ENCODE assay signal across 22 mouse cellular contexts in the genomic region with DNA sequence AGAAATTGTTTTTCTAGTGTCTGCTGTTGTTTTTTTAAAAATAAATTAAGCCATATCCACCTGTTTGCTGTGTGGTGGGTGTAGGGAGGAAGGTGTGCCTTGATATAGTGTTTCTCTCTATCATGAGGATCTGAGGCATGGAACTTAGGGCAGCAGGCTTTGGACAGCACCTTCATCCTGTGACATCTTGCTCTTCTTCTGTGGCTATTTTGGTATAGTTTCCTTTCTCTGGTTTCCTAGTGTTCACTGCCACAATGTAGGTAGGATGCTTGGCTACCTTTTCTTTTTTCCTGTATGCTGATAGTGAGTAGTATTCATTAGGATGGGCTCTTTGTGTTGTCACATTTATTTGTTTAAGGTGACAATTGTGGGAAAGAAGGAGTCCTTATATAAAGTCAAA.
A peak's percentile ranks its signal among the peaks of the same experiment; 100 is the strongest.
DNase-seq lines count a peak whose midpoint lies in the region; ATAC-seq lines count a peak whose summit lies in the region.
"Had no signal": no experiment of that assay in that cellular context is flagged by ENCODE, and none has a peak within 500 bp of the region (broad histone marks: within the 10 kb centered on the region; RNA-seq: fewer than 3 reads in every experiment).

No protein-coding gene starts in this region.

- peaks cover 36% of the 10 kb centered on the region for H3K36me3 ChIP-seq in megakaryocyte, embryonic 14.5 days (replicated peaks; ENCODE audit: low read length)
- H3K36me3 ChIP-seq: forebrain, embryonic 10.5 days; heart, embryonic 12.5 days; heart, embryonic 15.5 days had no signal

- no peak for ATAC-seq in megakaryocyte, adult 5-6 weeks (ENCODE audit: poor library complexity, severe bottlenecking)
- peak; percentile 29 for ATAC-seq in activated CD4-positive, CD25-positive, alpha-beta regulatory T cell, adult 4 months
- ATAC-seq: forebrain, embryonic 13.5 days; forebrain, embryonic 16.5 days; hindbrain, postnatal 0 days had no signal

- H3K4me3 ChIP-seq in megakaryocyte, embryonic 14.5 days (replicated peaks) = peak overlapping the region; percentile 80
- H3K4me3 ChIP-seq: forebrain, embryonic 10.5 days; forebrain, embryonic 13.5 days; heart, embryonic 12.5 days; heart, embryonic 15.5 days had no signal

- H3K4me1 ChIP-seq in megakaryocyte, embryonic 14.5 days = peaks cover 90% of the 10 kb centered on the region

- H3K9me3 ChIP-seq in megakaryocyte, embryonic 14.5 days = no peaks in the 10 kb centered on the region
- H3K9me3 ChIP-seq: forebrain, embryonic 10.5 days; forebrain, embryonic 13.5 days; heart, embryonic 12.5 days; heart, embryonic 15.5 days had no signal

- no peaks in the 10 kb centered on the region for H3K27me3 ChIP-seq in megakaryocyte, embryonic 14.5 days (replicated peaks)
- H3K27me3 ChIP-seq: heart, embryonic 12.5 days; heart, embryonic 15.5 days had no signal

- DNase-seq in CD4-positive, CD25-positive, alpha-beta regulatory T cell, adult 2 months (ENCODE audit: low read depth, low spot score) = peak; percentile 36
- peak; percentile 45 for DNase-seq in naive thymus-derived CD4-positive, alpha-beta T cell, adult 2 months (ENCODE audit: low read depth)
- DNase-seq in cerebellum, postnatal 14 days = no peak
- DNase-seq in thymus, postnatal 25 days = no peak
- no peak for DNase-seq in neural tube, embryonic 10.5 days (ENCODE audit: extremely low spot score, low spot score)
- DNase-seq: adrenal gland, adult 8-10 months; adrenal gland, postnatal 25 days; cerebellum, adult 11-12 months; cerebellum, adult 8-10 months; cerebellum, postnatal 10 days; gastrocnemius, adult 2 months; gastrocnemius, postnatal 14 days; heart, postnatal 4 days had no signal

Comparison
In these comparisons a context has a peak if more than half of its experiments do, and no peak if none do; other contexts are left out.
1. DNase-seq: peak in CD4-positive, CD25-positive, alpha-beta regulatory T cell, adult 2 months (single experiment) and naive thymus-derived CD4-positive, alpha-beta T cell, adult 2 months (single experiment); none in cerebellum, postnatal 14 days (0 of 2), thymus, postnatal 25 days (single experiment) and neural tube, embryonic 10.5 days (single experiment).